Mouse (Mus musculus) heart, embryonic 11.5 days (tissue): ENCODE measurements around the gene Zfp992. TPM values are rescaled to one million over a fixed set of nuclear protein-coding genes. Genes with fewer than 3 reads are reported as not detected.
"Not testable (repeated sequence)": the region's sequence is repeated elsewhere in the genome, so short reads cannot be mapped to it uniquely, and the experiment has no call there.

ENCODE experiments used
- ATAC-seq: fragments of 200-750 bp; cut with Nextera tagmentation; replicated peaks from 2 replicates; pipeline ENCODE4 v1.8.0; 2017; ENCODE audit warnings: moderate library complexity; ENCODE audit not compliant: insufficient number of reproducible peaks, low FRiP score, low TSS enrichment
- H3K27ac ChIP-seq: fragments of 300-500 bp; sonication (generic); 2 replicates; pipeline ENCODE4 v1.5.1; 2014; ENCODE audit warnings: mild to moderate bottlenecking, low read depth, low read length
- H3K27me3 ChIP-seq: fragments of 300-500 bp; sonication (generic); 2 replicates; pipeline ENCODE4 v1.6.1; 2014; ENCODE audit warnings: mild to moderate bottlenecking, low read length, mixed read lengths; ENCODE audit not compliant: control insufficient read depth, insufficient read depth
- H3K36me3 ChIP-seq: fragments of 300-500 bp; sonication (generic); 2 replicates; pipeline ENCODE4 v1.6.1; 2014; ENCODE audit warnings: mild to moderate bottlenecking, low read length, moderate library complexity, mixed read lengths; ENCODE audit not compliant: control insufficient read depth, insufficient read depth
- H3K4me1 ChIP-seq: fragments of 300-500 bp; sonication (generic); 2 replicates; pipeline ENCODE4 v1.6.1; 2014; ENCODE audit warnings: low read length; ENCODE audit not compliant: control insufficient read depth, insufficient read depth
- H3K4me2 ChIP-seq: fragments of 300-500 bp; sonication (generic); 2 replicates; pipeline ENCODE4 v1.6.1; 2014; ENCODE audit warnings: mild to moderate bottlenecking, moderate library complexity
- H3K4me3 ChIP-seq: fragments of 300-500 bp; sonication (generic); 2 replicates; pipeline ENCODE4 v1.5.1; 2014; ENCODE audit warnings: low read depth, low read length
- H3K9ac ChIP-seq: fragments of 300-500 bp; sonication (generic); 2 replicates; pipeline ENCODE4 v1.6.1; 2014; ENCODE audit warnings: mild to moderate bottlenecking, low read depth, low read length, moderate library complexity
- H3K9me3 ChIP-seq: fragments of 300-500 bp; sonication (generic); replicated peaks from 2 replicates; pipeline ENCODE4 v1.6.1; 2016; ENCODE audit warnings: low read length; ENCODE audit not compliant: control insufficient read depth
- WGBS: fragments of 180-500 bp; shearing (Covaris S2); extraction: QIAGEN DNeasy Blood & Tissue Kit; methylation state at CpG from one replicate; pipeline ENCODE4 v1.1.7; 2014; ENCODE audit not compliant: insufficient replicate concordance; 5-methylcytosine and 5-hydroxymethylcytosine counted together
- polyA plus RNA-seq: library from polyadenylated mRNA; unstranded; fragments of >200 nt; fragmentation: Nextera tagmentation; extraction: Ambion mirVana; gene quantifications from 2 replicates; pipeline ENCODE4 v1.2.1, GENCODE M21; 2014

The Zfp992 gene
- polyA plus RNA-seq, 1 experiment from 2014 or later: 4.5 TPM

DNA sequence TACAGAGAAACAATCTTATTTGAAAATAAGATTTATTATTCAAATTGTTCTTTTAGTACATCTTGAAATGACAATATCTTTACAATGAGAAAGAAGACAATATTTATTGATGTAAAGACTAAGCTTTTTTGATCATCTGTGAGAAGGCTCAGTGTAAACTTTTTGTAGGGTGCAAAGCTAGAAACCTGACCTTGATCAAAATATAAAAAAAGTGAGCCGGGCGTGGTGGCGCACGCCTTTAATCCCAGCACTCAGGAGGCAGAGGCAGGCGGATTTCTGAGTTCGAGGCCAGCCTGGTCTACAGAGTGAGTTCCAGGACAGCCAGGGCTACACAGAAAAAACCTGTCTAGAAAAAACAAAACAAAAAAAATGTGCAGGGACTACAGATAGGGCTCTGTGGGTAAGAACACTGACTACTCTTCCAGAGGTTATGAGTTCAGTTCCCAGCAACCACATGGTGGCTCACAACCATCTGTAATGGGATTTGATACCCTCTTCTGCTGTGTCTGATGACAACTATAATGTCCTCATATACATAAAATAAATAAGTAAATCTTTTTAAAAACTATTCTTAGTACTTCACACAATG lies 44.6 kb downstream of the Zfp992 start:
- H3K36me3 ChIP-seq, H3K4me3 ChIP-seq, H3K27ac ChIP-seq, H3K4me2 ChIP-seq, H3K9ac ChIP-seq, H3K4me1 ChIP-seq, H3K27me3 ChIP-seq: not testable (repeated sequence)
- peaks cover 44% of the 10 kb centered on the region for H3K9me3 ChIP-seq
- 0 out of 2 replicates have a peak, but pooled peaks have one; percentile 12 for ATAC-seq
- WGBS: 78% methylated on average over 6 of the region's 6 CpGs

DNA sequence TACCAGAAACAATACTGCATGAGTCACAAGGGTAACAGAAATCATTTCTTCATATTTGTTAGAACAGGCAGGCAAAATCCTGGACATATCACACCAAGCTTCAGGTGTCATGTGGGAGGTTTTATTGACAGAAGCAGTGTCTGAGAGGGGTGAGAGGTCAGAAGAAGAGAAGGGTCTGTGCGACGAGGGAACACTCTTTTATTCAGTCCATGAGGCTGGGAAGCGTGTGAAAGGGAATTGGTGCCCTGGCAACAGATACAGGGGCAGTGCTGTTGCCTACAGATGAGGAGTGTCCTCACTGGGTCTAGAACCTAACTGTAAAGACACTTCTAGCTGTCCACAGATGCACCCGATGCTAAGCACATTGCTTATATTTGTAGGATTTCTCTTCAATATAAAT lies 46.2 kb downstream of the Zfp992 start:
- no peaks in the 10 kb centered on the region for H3K27me3 ChIP-seq
- no peak overlapping the region for H3K27ac ChIP-seq
- no peak overlapping the region for H3K9ac ChIP-seq
- 0 out of 2 replicates have a peak, but pooled peaks have one; percentile 20 for ATAC-seq
- H3K9me3 ChIP-seq: peaks cover 45% of the 10 kb centered on the region
- no peak overlapping the region for H3K4me3 ChIP-seq
- no peak overlapping the region for H3K4me2 ChIP-seq
- H3K4me1 ChIP-seq: no peaks in the 10 kb centered on the region
- H3K36me3 ChIP-seq: no peaks in the 10 kb centered on the region
- WGBS: 62% methylated on average over 4 of the region's 4 CpGs

DNA sequence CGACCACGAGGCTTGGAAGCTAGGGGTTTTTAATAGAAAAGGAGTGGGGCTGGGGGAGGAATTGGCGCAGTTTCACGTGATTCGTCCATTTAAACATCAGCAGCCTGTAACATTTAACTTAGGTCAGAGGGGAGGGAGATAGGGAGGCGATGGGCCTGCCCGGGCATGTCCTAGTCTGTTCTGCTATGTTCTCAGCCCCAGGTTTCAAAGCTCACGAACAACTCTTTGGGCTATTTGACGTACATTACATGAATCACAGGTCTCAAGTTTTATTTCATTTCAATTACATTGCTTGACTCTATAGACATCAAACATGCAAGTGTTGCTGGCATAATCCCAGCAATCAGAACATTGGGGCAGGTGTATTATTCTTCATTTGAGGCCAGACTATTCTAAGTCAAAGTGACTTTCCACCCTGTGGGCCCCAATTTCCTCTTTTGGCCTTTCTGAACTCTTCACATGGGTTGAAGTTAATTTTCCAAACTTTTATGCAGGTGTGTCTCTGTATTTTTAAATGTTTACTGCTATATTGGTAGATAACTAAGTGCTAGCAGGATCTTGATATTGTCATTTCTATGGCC lies 49.0 kb downstream of the Zfp992 start:
- not testable (repeated sequence) for H3K27me3 ChIP-seq, H3K4me1 ChIP-seq, H3K4me3 ChIP-seq, H3K36me3 ChIP-seq, H3K4me2 ChIP-seq, H3K9ac ChIP-seq, H3K27ac ChIP-seq
- 77% methylated on average over 9 of the region's 9 CpGs for WGBS
- peak; percentile 10; the same call in 1 of the 2 replicates for ATAC-seq
- peaks cover 34% of the 10 kb centered on the region for H3K9me3 ChIP-seq

DNA sequence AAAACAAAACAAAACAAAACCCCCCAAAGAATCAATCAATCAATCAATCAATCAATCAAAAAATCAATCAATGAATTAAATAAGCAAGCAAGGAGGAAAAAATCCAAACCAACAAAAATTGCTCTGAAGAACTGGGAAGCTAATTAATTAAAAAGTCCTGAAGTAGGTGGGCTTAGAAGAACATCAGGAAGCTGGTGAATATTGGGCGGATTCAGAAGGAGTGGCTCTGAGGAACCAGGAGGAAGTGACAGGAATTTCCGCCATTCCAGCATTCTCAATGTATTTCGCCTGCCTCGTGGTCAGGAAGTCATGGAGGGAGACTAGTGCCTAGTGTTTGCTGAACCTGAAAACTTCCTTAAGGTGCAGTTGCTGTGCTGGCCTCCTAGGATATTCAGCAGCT lies 52.9 kb downstream of the Zfp992 start, which contains the start of gene Zfp981:
Zfp981 (plus strand) TSS at position 301 of the 400 bp plus-strand sequence.
- not testable (repeated sequence) for H3K4me3 ChIP-seq, H3K27me3 ChIP-seq, H3K36me3 ChIP-seq, H3K9ac ChIP-seq, H3K4me2 ChIP-seq, H3K27ac ChIP-seq, ATAC-seq, H3K4me1 ChIP-seq
- H3K9me3 ChIP-seq: peaks cover 19% of the 10 kb centered on the region
- 77% methylated on average over 4 of the region's 4 CpGs for WGBS

DNA sequence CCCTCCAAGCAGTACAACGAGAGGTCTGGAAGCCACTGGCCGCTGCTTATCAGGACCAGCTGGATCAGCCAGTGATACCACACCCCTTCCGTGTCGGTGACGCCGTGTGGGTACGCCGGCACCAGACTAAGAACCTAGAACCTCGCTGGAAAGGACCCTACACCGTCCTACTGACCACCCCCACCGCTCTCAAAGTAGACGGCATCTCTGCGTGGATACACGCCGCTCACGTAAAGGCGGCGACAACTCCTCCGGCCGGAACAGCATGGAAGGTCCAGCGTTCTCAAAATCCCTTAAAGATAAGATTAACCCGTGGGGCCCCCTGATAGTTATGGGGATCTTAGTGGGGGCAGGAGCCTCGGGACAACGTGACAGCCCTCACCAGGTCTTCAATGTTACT lies 60.2 kb downstream of the Zfp992 start:
- not testable (repeated sequence) for H3K27ac ChIP-seq, ATAC-seq, H3K36me3 ChIP-seq, H3K27me3 ChIP-seq, H3K4me1 ChIP-seq, H3K4me2 ChIP-seq, H3K9ac ChIP-seq, H3K4me3 ChIP-seq
- WGBS: 89% methylated on average over 17 of the region's 24 CpGs
- peaks cover 12% of the 10 kb centered on the region; the same call in 1 of the 2 replicates for H3K9me3 ChIP-seq

DNA sequence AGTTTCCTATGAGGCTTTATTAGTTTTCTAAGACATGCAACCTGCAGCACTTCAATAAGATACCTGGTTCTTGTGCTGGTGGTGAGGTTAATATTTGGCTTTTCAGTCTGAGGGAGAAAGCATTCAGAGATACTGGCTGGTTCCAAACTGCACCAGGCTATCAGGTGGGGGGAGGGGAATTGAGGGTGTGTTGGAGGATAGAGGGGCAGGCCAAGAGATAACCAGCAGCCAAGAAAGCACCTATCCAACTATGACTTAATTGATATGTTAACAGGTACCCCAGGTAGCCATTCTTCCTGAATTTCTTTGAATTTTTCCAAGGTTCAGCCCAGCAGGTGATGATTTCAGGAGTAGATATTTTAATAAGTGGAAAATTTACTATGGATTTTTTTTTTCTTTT lies 63.0 kb downstream of the Zfp992 start:
- H3K4me1 ChIP-seq, ATAC-seq, H3K9ac ChIP-seq, H3K27ac ChIP-seq, H3K4me3 ChIP-seq, H3K27me3 ChIP-seq, H3K36me3 ChIP-seq, H3K4me2 ChIP-seq: not testable (repeated sequence)
- peaks cover 30% of the 10 kb centered on the region for H3K9me3 ChIP-seq

DNA sequence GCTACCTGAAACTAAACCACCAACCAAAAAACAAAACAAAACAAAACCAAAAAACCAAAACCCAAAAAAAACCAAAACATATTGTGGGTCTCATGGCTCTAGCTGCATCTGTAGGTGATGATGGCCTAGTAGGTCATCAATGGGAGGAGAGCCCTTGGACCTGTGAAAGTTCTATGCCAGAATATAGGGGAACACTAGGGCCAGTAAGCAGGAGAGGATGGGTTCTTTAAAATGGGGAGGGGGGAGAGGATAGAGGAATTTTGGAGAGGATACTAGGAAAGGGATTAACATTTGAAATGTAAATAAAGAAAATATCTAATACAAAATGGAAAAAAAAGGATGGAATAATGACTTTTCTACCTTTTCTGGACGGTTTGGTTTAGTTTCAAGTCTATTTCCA lies 67.7 kb downstream of the Zfp992 start:
- H3K4me2 ChIP-seq: no peak overlapping the region
- H3K36me3 ChIP-seq: no peaks in the 10 kb centered on the region
- WGBS: 63% methylated on average over 1 of the region's 1 CpGs
- H3K4me1 ChIP-seq: no peaks in the 10 kb centered on the region
- ATAC-seq: no peak
- H3K27me3 ChIP-seq: no peaks in the 10 kb centered on the region
- no peak overlapping the region for H3K4me3 ChIP-seq
- H3K9me3 ChIP-seq: peaks cover 49% of the 10 kb centered on the region
- H3K9ac ChIP-seq: no peak overlapping the region
- H3K27ac ChIP-seq: no peak overlapping the region

DNA sequence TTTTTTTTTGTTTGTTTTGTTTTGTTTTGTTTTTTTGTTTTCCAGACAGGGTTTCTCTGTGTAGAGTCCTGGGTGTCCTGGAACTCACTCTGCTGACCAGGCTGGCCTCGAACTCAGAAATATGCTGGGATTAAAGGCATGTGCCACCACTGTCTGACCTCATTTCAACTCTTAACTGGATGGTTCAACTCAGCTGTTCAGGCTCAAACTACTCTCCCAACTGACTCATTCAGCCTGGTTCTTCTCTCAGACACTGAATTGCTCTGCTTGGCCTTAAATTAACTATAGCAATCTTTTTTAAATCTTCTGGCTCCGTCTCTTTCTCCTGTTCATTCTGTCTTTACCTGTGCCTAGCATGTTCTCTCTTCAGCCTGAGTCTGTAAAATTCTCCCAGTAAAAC lies 68.3 kb downstream of the Zfp992 start:
- H3K4me3 ChIP-seq, H3K4me1 ChIP-seq, H3K9ac ChIP-seq, ATAC-seq, H3K27ac ChIP-seq, H3K4me2 ChIP-seq, H3K27me3 ChIP-seq, H3K36me3 ChIP-seq: not testable (repeated sequence)
- WGBS: 59% methylated on average over 2 of the region's 2 CpGs
- peaks cover 49% of the 10 kb centered on the region for H3K9me3 ChIP-seq
